Mouse (Mus musculus) liver, postnatal 0 days (tissue): Measurements from ENCODE around the gene Kcnab2.

Experiments
- CTCF ChIP-seq: sonication (generic); IDR thresholded peaks from 2 replicates; pipeline ENCODE4 v1.5.1; 2016; ENCODE audit warnings: antibody characterized with exemption, low read depth
- EP300 ChIP-seq: IDR thresholded peaks from 2 replicates; pipeline ENCODE4 v1.6.1; 2016; ENCODE audit warnings: antibody characterized with exemption, low read depth, mild to moderate bottlenecking

DNA sequence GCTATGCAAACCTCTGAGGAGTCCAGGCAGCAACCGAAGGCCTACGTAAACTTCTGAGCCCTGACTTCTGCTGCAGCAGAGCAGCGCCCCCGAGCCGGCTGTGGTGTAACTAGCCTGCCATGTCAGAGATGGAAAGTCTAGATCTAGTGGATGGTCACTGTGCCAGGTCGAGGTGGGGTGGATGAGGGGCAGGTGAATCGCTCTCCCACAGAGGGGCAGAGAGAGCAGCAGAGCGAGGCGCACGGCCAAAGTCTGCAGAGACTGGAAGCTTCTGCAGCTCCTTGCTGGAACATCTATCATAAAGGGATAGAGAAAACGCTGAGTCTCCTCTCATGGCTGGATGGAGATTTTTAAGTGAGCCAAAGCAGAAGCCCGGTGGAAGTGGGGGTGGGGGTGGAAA is 15.2 kb downstream of the Kcnab2 start:
- TF ChIP-seq CTCF (no peak), EP300 (no peak)
